Mouse (Mus musculus) cerebellum, adult 9-10 months (tissue): ENCODE measurements around the gene Rnase1.

ENCODE experiments used
- DNase-seq: peaks from one replicate; pipeline ENCODE4 v3.0.0; 2022

Gene Rnase1

DNA sequence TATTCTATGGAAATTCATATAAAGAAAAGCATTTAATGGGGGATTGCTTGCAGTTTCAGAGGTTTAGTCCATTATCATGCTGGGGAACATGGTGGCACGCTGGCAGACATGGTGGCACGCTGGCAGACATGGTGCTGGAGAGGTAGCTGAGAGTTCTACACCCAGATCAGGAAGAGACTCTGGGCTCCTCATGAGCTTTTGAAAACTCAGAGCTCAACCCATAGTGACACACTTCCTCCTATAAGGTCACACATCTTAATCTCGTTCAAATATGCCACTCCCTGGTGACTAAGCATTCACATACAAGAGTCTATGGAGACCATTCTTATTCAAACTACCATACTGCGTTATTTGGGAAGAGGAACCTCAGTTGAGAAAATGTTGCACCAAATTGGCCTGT lies 14.2 kb downstream of the Rnase1 start:
- DNase-seq: no peak

DNA sequence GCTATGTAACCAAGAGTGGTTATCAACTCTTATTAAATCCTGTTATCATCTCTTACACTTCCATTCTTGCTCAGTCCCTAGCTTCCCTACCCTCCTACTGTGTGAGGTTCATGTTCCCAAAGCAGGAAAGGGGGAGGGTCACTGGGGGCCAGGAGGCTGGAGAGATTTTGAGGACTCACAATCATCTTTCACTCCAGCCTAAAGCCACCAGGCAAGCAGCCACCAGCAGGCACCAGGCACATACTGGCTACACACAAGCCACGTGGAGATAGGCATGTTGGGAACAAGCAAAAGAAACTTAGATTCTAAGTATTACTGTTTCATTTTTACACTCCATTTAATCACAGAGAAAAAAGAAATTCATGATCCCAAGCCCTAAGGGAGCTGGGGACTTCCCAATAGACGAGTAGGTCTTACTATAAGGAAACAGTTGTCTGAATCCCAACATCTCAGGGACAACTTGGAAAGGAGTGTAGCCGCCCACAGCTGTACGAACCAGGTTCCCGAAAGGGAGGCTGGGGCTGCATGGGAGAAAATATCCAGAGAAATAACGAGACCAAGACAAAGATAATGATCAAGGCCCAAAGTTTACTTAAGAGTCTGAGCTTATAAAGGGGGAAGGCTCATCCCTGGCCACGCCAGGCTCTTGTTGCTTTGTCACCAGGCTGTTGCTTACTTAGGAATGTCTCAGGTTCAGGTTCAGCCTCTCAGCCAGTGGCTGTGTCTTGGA lies 15.3 kb downstream of the Rnase1 start:
- DNase-seq: no peak

GRCm38 (mm10) chr14:51130315-51130940 lies 16.2 kb downstream of the Rnase1 start:
- DNase-seq: no peak

GRCm38 (mm10) chr14:51129624-51129975 lies 17.0 kb downstream of the Rnase1 start:
- no peak for DNase-seq

DNA sequence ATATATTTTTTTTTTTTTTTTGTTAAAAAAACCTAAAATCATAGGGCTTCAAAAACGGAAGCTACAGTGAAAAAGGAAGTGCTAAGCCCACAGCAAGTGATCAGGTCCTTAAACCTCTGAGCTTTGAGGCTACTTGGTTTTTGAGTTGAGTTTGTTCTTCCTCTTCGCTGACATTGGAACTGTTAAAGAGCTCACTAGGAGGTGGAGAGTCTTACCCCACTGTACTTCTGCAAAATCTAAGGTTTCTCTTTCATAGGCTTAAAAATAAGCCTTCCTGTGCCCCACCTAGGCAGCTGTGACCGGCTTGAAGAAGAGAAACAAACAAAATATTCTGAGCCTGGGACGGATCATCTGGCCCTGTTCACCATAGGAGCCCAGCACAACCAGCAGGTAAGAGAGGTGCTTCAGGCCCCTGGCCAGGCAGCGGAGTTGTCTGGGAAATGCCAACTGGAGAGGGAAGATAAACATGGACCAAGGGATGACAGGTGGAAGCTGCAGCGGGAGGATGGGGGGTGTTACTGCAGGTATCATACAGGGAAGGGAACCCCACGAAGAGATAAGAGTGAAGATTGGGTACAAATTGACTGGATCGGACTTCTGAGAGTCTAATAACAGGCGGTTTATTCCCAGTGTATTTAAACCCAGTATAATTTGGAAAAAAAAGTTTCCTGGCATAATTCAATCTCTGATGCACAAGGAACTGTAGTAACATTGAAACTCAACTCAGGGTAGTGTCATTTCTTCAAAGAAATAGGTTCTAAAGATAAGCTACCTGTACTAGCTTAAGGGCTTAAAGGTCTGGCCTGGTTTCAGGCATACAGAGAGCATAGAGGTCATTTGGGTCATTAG lies 17.6 kb downstream of the Rnase1 start:
- no peak for DNase-seq

DNA sequence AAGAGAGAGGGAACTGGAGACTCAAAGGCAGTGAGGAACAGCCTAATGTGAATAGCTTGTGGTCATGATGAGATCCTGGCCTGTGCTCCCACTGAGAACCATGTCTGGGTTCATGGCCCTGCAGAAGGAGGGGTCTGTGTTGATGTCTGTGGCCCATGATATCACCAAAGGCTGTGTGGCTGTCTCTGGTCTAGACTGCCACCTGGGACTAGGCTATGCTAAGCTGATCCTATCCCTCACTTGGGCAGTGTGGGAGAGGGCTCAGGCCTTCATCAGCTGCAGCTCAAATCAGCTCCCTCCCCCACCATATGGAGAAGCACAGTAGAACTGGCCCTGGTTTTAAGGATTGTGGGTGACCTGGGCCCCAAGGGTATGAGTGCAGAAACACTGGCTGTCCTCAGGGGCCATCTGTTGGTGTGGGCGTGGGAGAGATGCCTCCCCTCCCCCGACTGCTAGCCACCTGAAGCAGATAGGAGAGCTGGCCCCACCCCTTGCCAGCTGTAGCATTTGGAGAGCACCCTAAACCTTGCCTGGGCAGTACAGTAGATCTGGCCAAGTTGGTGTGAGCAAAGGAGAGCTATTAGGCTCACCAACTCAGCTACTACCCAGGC lies 18.8 kb downstream of the Rnase1 start:
- no peak for DNase-seq

DNA sequence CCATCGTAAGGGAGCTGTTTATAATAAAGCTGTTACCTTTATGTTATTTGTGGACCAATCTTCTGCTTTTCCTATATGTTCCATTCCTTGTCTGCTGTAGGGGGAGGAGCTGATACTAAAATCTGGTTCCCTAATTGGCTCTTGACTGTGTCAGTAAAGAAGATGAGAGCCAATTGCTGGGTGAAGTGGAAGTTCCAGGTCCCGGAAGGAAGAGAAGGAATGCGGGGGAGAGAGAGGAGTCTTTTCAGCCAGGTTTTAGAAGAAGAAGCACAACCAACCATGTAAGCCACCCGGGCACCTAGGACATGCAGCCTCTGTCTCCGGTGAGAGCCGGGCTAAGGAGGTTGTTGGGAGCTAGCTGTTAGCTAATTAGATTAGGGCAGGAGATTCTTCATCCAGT lies 20.9 kb downstream of the Rnase1 start:
- DNase-seq: no peak

DNA sequence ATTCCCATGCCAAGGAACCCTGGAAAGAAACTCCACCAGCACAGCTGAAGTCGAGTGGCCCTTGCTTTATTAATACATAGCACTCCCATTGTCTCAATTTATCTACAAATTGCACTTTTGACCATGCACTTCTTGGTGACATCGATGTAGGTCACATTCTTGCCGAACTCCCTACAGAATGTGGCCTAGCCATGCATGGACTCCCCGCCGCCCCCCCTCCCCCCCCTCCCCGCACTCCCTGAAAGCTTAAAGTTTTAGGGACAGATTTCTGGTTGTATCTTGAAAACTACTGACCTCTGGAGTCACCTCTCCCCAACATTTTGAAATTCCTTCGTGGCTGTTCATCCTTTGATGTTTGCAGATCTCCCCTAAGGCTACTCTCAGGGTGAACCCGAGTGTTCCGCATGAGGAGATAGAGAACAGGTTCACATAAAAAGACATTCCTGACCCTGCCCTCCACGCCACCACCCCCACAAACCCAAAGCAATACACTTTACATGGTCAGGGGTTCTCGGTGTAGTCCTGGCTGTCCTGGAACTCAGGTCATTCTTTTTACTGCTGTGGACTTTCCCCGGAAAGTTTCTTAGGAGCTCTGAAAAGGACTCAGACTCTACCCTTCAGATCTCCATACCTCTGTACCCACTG lies 32.5 kb downstream of the Rnase1 start, which contains the start of gene Eddm3b:
Gene Eddm3b (plus strand): TSS at position 511 of the 645 bp plus-strand sequence.
- no peak for DNase-seq

DNA sequence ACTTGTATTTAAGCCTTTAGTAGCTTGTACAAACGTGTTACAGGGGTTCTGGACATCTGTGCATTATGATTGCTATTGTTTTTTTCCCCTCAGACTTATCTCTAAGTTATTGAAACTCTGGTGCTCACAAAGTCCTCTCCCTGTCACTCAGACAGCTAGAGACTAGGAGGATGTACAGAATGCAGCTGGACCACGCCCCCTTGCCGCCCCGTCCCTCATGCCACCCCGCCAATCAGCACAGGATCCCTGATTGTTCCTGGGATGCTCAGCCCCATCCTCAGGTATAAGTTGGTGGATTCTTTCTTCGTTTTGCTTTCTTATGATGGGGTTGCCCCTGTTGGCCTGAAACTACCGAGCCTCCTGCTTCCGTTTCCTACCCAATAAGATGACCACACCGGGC lies 33.1 kb downstream of the Rnase1 start:
- DNase-seq: no peak

DNA sequence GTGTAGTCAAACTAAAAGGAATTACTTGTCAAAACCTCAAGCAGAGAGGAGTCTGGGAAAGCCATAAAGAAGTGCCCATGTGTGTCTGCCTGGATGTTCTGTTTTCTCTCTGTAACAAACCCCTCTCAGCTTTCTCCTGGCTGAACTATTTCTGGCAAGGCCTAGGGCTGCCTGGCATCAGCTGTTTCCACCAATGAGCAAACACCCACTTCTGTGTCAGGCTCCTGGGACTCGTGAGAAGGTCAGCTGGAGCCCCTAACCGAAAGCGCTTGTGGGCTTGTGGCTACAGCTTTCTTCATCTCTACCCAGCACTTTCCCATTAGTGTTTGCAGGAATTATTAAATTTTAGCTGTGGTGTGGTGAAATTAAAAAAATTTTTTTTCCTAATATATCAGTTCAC lies 34.6 kb downstream of the Rnase1 start:
- no peak for DNase-seq

DNA sequence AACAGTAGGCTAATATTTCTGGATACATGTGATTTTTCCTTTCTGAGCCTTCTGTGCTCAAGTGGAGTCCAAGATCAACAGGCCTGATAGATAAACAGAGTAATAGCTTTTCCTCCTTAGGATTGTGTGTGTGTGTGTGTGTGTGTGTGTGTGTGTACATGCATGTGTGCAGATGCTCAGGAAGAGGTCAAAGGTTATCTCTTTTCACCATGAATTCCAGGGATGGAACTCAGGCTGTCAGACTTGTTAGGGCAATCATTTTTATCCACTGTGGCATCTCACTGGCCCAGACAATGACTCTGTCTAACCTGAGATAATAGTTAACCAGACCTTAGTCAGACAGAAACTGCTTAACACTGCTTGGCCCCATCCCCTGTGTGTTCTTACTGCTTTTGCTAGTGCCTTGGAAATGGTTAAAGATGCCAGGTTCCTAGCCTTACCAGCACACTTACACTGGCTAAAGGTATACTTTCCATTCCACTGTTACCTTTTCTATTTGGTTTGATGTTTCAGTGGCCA lies 40.1 kb downstream of the Rnase1 start:
- DNase-seq: no peak

GRCm38 (mm10) chr14:51104366-51104765 lies 42.2 kb downstream of the Rnase1 start:
- DNase-seq: no peak

DNA sequence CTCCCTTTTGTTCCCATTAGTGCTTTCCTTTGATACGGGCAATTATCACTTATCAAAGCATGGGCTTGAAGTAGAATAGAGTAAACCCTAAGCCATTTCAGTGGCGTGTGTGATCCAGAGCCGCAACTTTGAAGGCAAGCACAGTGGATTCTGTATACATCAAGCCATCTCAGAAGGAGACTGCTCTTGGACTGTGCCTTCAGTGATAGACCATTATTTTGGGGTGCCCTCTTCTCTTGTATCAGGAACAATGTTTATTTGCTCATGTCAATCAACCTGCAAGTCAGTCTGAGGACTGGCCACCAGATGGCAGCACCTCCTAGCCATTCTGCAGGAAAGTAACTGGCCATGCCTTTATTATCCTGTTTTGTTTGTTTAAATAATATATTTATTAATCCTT lies 43.4 kb downstream of the Rnase1 start:
- peak; percentile 64 for DNase-seq

DNA sequence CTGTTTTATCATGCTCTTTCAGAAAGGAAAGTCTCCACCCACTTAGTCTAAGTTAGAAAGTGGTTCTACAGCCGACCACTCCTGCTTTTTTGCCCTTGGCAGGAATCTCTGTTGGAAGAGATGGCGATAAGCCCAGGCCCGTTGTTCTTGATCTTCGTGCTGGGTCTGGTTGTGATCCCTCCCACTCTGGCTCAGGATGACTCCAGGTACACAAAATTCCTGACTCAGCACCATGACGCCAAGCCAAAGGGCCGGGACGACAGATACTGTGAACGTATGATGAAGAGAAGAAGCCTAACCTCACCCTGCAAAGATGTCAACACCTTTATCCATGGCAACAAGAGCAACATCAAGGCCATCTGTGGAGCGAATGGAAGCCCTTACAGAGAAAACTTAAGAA lies 45.3 kb downstream of the Rnase1 start:
- DNase-seq: no peak

GRCm38 (mm10) chr14:51098921-51099320 lies 47.7 kb downstream of the Rnase1 start:
- DNase-seq: no peak

DNA sequence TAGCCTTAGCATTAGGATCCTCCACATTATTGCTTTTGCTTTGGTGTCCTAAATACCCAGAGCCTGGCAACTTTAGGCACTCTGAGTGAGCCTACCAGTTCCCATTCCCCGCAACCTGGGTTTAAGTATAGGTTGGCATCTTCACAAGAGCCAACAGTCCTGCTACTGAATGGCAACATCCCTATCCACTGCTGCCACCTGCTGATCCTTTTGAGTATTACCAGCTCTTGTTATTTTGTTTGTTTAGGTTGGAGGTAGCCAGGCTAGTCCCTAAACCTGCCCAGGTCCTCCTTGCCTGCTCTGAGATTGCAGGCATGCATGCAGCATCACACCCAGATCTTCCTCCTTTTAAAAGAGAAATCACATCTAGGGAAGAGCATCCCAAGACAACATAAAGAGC lies 48.3 kb downstream of the Rnase1 start:
- DNase-seq: peak; percentile 94

DNA sequence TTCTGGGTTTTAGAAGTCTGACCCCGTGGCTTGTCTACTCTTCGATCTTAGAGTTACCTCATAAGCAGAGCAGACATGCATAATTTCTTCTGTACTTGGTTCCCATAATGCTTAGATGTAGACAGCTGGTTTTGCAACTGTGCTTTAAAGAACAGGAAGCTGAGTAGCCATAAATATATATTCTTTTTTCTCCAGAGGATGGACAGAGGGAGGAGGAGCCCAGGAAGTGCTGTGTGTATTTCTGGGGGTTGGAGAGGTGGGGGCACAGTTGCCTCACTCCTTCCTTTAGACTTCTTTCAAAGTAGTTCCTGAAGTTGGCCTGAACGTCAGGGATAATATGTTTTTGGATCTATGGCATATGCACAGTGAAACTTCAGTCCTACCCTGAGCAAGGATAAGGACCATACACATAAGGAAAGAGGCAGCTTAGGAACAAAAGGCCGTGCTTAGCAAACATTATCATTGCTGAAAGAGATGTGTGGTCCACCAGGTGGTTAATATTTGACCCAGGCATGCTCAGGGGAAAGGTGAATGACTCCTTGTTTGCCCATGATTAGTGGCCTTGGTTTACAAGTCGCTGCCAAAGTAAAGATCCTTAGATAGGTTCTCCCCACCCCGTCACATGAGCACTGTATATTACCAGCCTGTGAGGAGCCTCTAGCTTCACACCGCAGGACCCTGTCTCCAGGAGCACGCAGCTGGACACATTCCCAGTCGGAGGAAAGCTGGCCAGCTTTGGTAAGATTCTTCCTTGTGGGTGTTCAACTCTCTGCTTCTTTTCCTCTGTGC lies 50.7 kb downstream of the Rnase1 start:
- no peak for DNase-seq
